Mouse (Mus musculus) ES-E14 (cell line): Measurements from ENCODE around the gene Lmx1b. TPM values are rescaled to one million over a fixed set of nuclear protein-coding genes. Genes with fewer than 3 reads are reported as not detected.

Source experiments
- DNase-seq: peaks from one replicate; pipeline ENCODE4 v3.0.0-alpha.2; 2013; ENCODE audit warnings: low read depth, low spot score
- H3K27ac ChIP-seq: 2 replicates; pipeline ENCODE4 v1.5.1; 2012; ENCODE audit warnings: low read depth, mild to moderate bottlenecking, low read length, moderate library complexity, mixed read lengths; ENCODE audit not compliant: poor library complexity, insufficient read depth, severe bottlenecking
- H3K36me3 ChIP-seq: 2 replicates; pipeline ENCODE4 v1.6.1; 2012; ENCODE audit warnings: mild to moderate bottlenecking, low read length, moderate library complexity, mixed read lengths; ENCODE audit not compliant: control insufficient read depth, poor library complexity, insufficient read depth, severe bottlenecking
- H3K4me1 ChIP-seq, 2 experiments: fragments of 150-350 bp in 1 of 2; sonication (generic) in 1 of 2; 2 replicates each; pipeline ENCODE4 v1.6.1; 2012; ENCODE audit warnings: low read length in 2 of 2, mild to moderate bottlenecking in 1 of 2, mixed read lengths in 1 of 2; ENCODE audit not compliant: control insufficient read depth in 2 of 2, insufficient read depth in 2 of 2, poor library complexity in 1 of 2
- H3K4me3 ChIP-seq, 2 experiments: fragments of 150-350 bp in 1 of 2; sonication (generic) in 1 of 2; 2 replicates each; pipeline ENCODE4 v1.5.1; 2012; ENCODE audit warnings: low read length in 2 of 2, low read depth in 1 of 2, mild to moderate bottlenecking in 1 of 2, mixed read lengths in 1 of 2; ENCODE audit not compliant: insufficient read depth in 1 of 2, poor library complexity in 1 of 2, severe bottlenecking in 1 of 2
- H3K9ac ChIP-seq: 2 replicates; pipeline ENCODE4 v1.6.1; 2012; ENCODE audit warnings: low read depth, mild to moderate bottlenecking, low read length, mixed read lengths; ENCODE audit not compliant: poor library complexity, insufficient read depth, severe bottlenecking
- H3K9me3 ChIP-seq: fragments of 150-350 bp; sonication (generic); 2 replicates; pipeline ENCODE4 v1.6.1; 2012; ENCODE audit warnings: low read depth, mild to moderate bottlenecking, low read length; ENCODE audit not compliant: control insufficient read depth, insufficient read depth
- CHD2 ChIP-seq: IDR thresholded peaks from 2 replicates; pipeline ENCODE4 v1.6.1; 2014; ENCODE audit warnings: mild to moderate bottlenecking, low read depth, low read length, inconsistent platforms
- HCFC1 ChIP-seq: IDR thresholded peaks from 2 replicates; pipeline ENCODE4 v1.6.1; 2012; ENCODE audit warnings: low read length, inconsistent platforms, borderline replicate concordance; ENCODE audit not compliant: insufficient read depth
- MAFK ChIP-seq: IDR thresholded peaks from 2 replicates; pipeline ENCODE4 v1.6.1; 2014; ENCODE audit warnings: mild to moderate bottlenecking, low read depth, low read length, inconsistent platforms; ENCODE audit not compliant: insufficient read depth
- ZC3H11A ChIP-seq: IDR thresholded peaks from 2 replicates; pipeline ENCODE4 v1.6.1; 2012; ENCODE audit warnings: low read depth, mild to moderate bottlenecking, inconsistent platforms, low read length, borderline replicate concordance
- ZNF384 ChIP-seq: IDR thresholded peaks from 2 replicates; pipeline ENCODE4 v1.6.1; 2012; ENCODE audit warnings: low read depth, low read length, inconsistent platforms
- in situ Hi-C, 2 experiments: fragments of 600-800 bp; cut with MboI; formaldehyde crosslinking; loops; one replicate each; pipeline ENCODE4 v1.15.1; 2025; ENCODE audit warnings: low sequenced_read_pairs in 2 of 2, inconsistent platforms in 1 of 2; ENCODE audit not compliant: unreplicated experiment in 2 of 2
- total RNA-seq: library from RNA; depleted of rRNA; stranded (reverse); fragments of 300-350 nt; gene quantifications from 2 replicates; pipeline ENCODE4 v1.2.3, GENCODE M21; 2012

Gene Lmx1b
- total RNA-seq, 1 experiment: 0.67 TPM

- Histone ChIP-seq H3K4me3 (no peak overlapping the region), H3K27ac (no peak overlapping the region), H3K36me3 (no peaks in the 10 kb centered on the region), H3K9ac (no peak overlapping the region), H3K4me1 (peaks cover 0 to 5% of the 10 kb centered on the region in 2 experiments; a peak in 1 of 4 replicates), H3K9me3 (no peaks in the 10 kb centered on the region)
- in situ Hi-C loops: no loop called here
- DNase-seq: no peak
- no peak for TF ChIP-seq CHD2
- TF ChIP-seq HCFC1: no peak
- TF ChIP-seq MAFK: no peak
- TF ChIP-seq ZC3H11A: no peak
- no peak for TF ChIP-seq ZNF384
Observed at GRCm38 (mm10) chr2:33573075-33573474, 67.2 kb downstream of the Lmx1b start.

- Histone ChIP-seq H3K27ac (no peak overlapping the region), H3K4me1 (peaks cover 0 to 5% of the 10 kb centered on the region in 2 experiments; a peak in 1 of 4 replicates), H3K9me3 (no peaks in the 10 kb centered on the region), H3K4me3 (no peak overlapping the region), H3K9ac (no peak overlapping the region), H3K36me3 (no peaks in the 10 kb centered on the region)
- DNase-seq: no peak
- TF ChIP-seq ZC3H11A: no peak
- TF ChIP-seq HCFC1: no peak
- TF ChIP-seq ZNF384: no peak
- TF ChIP-seq CHD2: no peak
- no peak for TF ChIP-seq MAFK
- in situ Hi-C loops: no loop called here
Observed at GRCm38 (mm10) chr2:33571219-33571824, 69.0 kb downstream of the Lmx1b start.

GRCm38 (mm10) chr2:33569698-33570097 lies 70.6 kb downstream of the Lmx1b start:
- H3K4me1 ChIP-seq: no peaks in the 10 kb centered on the region
- H3K36me3 ChIP-seq: no peaks in the 10 kb centered on the region
- in situ Hi-C loops: no loop called here
- no peak overlapping the region for H3K27ac ChIP-seq
- no peak overlapping the region for H3K4me3 ChIP-seq
- TF ChIP-seq CHD2 (no peak), ZNF384 (no peak), HCFC1 (no peak), ZC3H11A (no peak), MAFK (no peak)
- no peak for DNase-seq
- H3K9me3 ChIP-seq: no peaks in the 10 kb centered on the region
- no peak overlapping the region for H3K9ac ChIP-seq

GRCm38 (mm10) chr2:33569240-33569639 lies 71.1 kb downstream of the Lmx1b start:
- TF ChIP-seq HCFC1 (no peak), CHD2 (no peak), ZNF384 (no peak)
- Histone ChIP-seq H3K4me3 (peak overlapping the region; percentile 45 to 58), H3K36me3 (no peaks in the 10 kb centered on the region), H3K9ac (no peak overlapping the region), H3K9me3 (no peaks in the 10 kb centered on the region), H3K27ac (no peak overlapping the region), H3K4me1 (no peaks in the 10 kb centered on the region)
- in situ Hi-C loops: no loop called here
- DNase-seq: no peak

- H3K9ac ChIP-seq: no peak overlapping the region
- TF ChIP-seq MAFK (no peak), HCFC1 (no peak), ZC3H11A (no peak), CHD2 (no peak), ZNF384 (no peak)
- in situ Hi-C loops: no loop called here
- no peaks in the 10 kb centered on the region for H3K9me3 ChIP-seq
- H3K27ac ChIP-seq: no peak overlapping the region
- no peak for DNase-seq
- no peaks in the 10 kb centered on the region for H3K36me3 ChIP-seq
- H3K4me1 ChIP-seq: no peaks in the 10 kb centered on the region
- H3K4me3 ChIP-seq: no peak overlapping the region
Observed at GRCm38 (mm10) chr2:33565886-33566285, 74.4 kb downstream of the Lmx1b start.
